Mouse (Mus musculus) hindbrain, embryonic 11.5 days (tissue): Measurements from ENCODE around the gene D1Ertd622e. TPM values are rescaled to one million over a fixed set of nuclear protein-coding genes. Genes with fewer than 3 reads are reported as not detected.

Experiments
- ATAC-seq: fragments of 200-750 bp; cut with Nextera tagmentation; 2 replicates; pipeline ENCODE4 v1.8.0; 2017; ENCODE audit warnings: mild to moderate bottlenecking, moderate TSS enrichment, moderate library complexity; ENCODE audit not compliant: low FRiP score
- DNase-seq: peaks from one replicate; pipeline ENCODE4 v3.0.0-alpha.2; 2015; ENCODE audit warnings: low spot score
- H3K27ac ChIP-seq: fragments of 300-500 bp; sonication (generic); 2 replicates; pipeline ENCODE4 v1.5.1; 2014; ENCODE audit warnings: mild to moderate bottlenecking, low read depth, low read length
- H3K27me3 ChIP-seq: fragments of 300-500 bp; sonication (generic); 2 replicates; pipeline ENCODE4 v1.6.1; 2014; ENCODE audit warnings: mild to moderate bottlenecking, low read length, moderate library complexity, mixed read lengths; ENCODE audit not compliant: control insufficient read depth, insufficient read depth
- H3K36me3 ChIP-seq: fragments of 300-500 bp; sonication (generic); 2 replicates; pipeline ENCODE4 v1.6.1; 2014; ENCODE audit warnings: mild to moderate bottlenecking, low read length, moderate library complexity, mixed read lengths; ENCODE audit not compliant: control insufficient read depth, insufficient read depth
- H3K4me1 ChIP-seq: fragments of 300-500 bp; sonication (generic); replicated peaks from 2 replicates; pipeline ENCODE4 v1.6.1; 2014; ENCODE audit warnings: low read length, mixed read lengths; ENCODE audit not compliant: control insufficient read depth, insufficient read depth
- H3K4me2 ChIP-seq: fragments of 300-500 bp; sonication (generic); replicated peaks from 2 replicates; pipeline ENCODE4 v1.6.1; 2014; ENCODE audit warnings: mild to moderate bottlenecking, low read depth, low read length
- H3K4me3 ChIP-seq: fragments of 300-500 bp; sonication (generic); 2 replicates; pipeline ENCODE4 v1.5.1; 2014; ENCODE audit warnings: low read depth, low read length
- H3K9ac ChIP-seq: fragments of 300-500 bp; sonication (generic); 2 replicates; pipeline ENCODE4 v1.6.1; 2014; ENCODE audit warnings: low read depth, low read length
- H3K9me3 ChIP-seq: fragments of 300-500 bp; sonication (generic); 2 replicates; pipeline ENCODE4 v1.6.1; 2016; ENCODE audit warnings: low read length; ENCODE audit not compliant: control insufficient read depth
- WGBS: fragments of 180-500 bp; shearing (Covaris S2); extraction: QIAGEN DNeasy Blood & Tissue Kit; methylation state at CpG from one replicate; pipeline ENCODE4 v1.1.7; 2014; 5-methylcytosine and 5-hydroxymethylcytosine counted together
- polyA plus RNA-seq: library from polyadenylated mRNA; unstranded; fragments of >200 nt; fragmentation: Nextera tagmentation; extraction: Ambion mirVana; gene quantifications from 2 replicates; pipeline ENCODE4 v1.2.1, GENCODE M21; 2014

D1Ertd622e gene
- polyA plus RNA-seq, 1 experiment from 2014 or later: 32.6 TPM

- Histone ChIP-seq H3K4me2 (no peak overlapping the region), H3K36me3 (no peaks in the 10 kb centered on the region), H3K4me1 (no peaks in the 10 kb centered on the region), H3K4me3 (no peak overlapping the region), H3K27ac (no peak overlapping the region), H3K27me3 (no peaks in the 10 kb centered on the region), H3K9me3 (no peaks in the 10 kb centered on the region), H3K9ac (no peak overlapping the region)
- ATAC-seq (no peak), DNase-seq (no peak)
- 91% methylated on average over 7 of the region's 7 CpGs for WGBS
Measured at GRCm38 (mm10) chr1:97628859-97629258, 33.0 kb downstream of the D1Ertd622e start.

- Histone ChIP-seq H3K27me3 (no peaks in the 10 kb centered on the region), H3K4me3 (no peak overlapping the region), H3K4me1 (no peaks in the 10 kb centered on the region), H3K4me2 (no peak overlapping the region), H3K9me3 (no peaks in the 10 kb centered on the region), H3K9ac (no peak overlapping the region), H3K27ac (no peak overlapping the region), H3K36me3 (no peaks in the 10 kb centered on the region)
- DNase-seq (no peak), ATAC-seq (no peak)
- 63% methylated on average over 8 of the region's 8 CpGs for WGBS
Measured at GRCm38 (mm10) chr1:97628016-97628415, 33.9 kb downstream of the D1Ertd622e start.

GRCm38 (mm10) chr1:97625427-97625826 lies 36.4 kb downstream of the D1Ertd622e start:
- 73% methylated on average over 6 of the region's 6 CpGs for WGBS
- no peaks in the 10 kb centered on the region for H3K4me1 ChIP-seq
- no peak overlapping the region for H3K4me2 ChIP-seq
- ATAC-seq (no peak), DNase-seq (no peak)
- H3K27me3 ChIP-seq: no peaks in the 10 kb centered on the region
- H3K9ac ChIP-seq: no peak overlapping the region
- H3K4me3 ChIP-seq: no peak overlapping the region
- no peaks in the 10 kb centered on the region for H3K9me3 ChIP-seq
- no peaks in the 10 kb centered on the region for H3K36me3 ChIP-seq
- no peak overlapping the region for H3K27ac ChIP-seq

- H3K27ac ChIP-seq: no peak overlapping the region
- no peak overlapping the region for H3K4me2 ChIP-seq
- no peaks in the 10 kb centered on the region for H3K36me3 ChIP-seq
- no peaks in the 10 kb centered on the region for H3K4me1 ChIP-seq
- no peak for DNase-seq
- no peak overlapping the region for H3K9ac ChIP-seq
- H3K4me3 ChIP-seq: no peak overlapping the region
- no peak for ATAC-seq
- 77% methylated on average over 2 of the region's 2 CpGs for WGBS
- no peaks in the 10 kb centered on the region for H3K9me3 ChIP-seq
- H3K27me3 ChIP-seq: no peaks in the 10 kb centered on the region
Measured at GRCm38 (mm10) chr1:97624386-97624785, 37.5 kb downstream of the D1Ertd622e start.

GRCm38 (mm10) chr1:97623214-97623856 lies 38.5 kb downstream of the D1Ertd622e start:
- no peaks in the 10 kb centered on the region for H3K9me3 ChIP-seq
- H3K36me3 ChIP-seq: no peaks in the 10 kb centered on the region
- ATAC-seq (peak; percentile 58; the same call in 1 of the 2 replicates), DNase-seq (no peak)
- WGBS: 17% methylated on average over 1 of the region's 1 CpGs
- no peak overlapping the region for H3K4me3 ChIP-seq
- no peak overlapping the region for H3K9ac ChIP-seq
- 0 out of 2 replicates have a peak overlapping the region, but pooled peaks have one; percentile 39 for H3K27ac ChIP-seq
- H3K27me3 ChIP-seq: no peaks in the 10 kb centered on the region
- H3K4me2 ChIP-seq: no peak overlapping the region
- no peaks in the 10 kb centered on the region for H3K4me1 ChIP-seq

- H3K9ac ChIP-seq: no peak overlapping the region
- H3K4me1 ChIP-seq: no peaks in the 10 kb centered on the region
- peak; percentile 85 for ATAC-seq
- H3K27me3 ChIP-seq: no peaks in the 10 kb centered on the region
- H3K36me3 ChIP-seq: no peaks in the 10 kb centered on the region
- no peak overlapping the region for H3K4me3 ChIP-seq
- 19% methylated on average over 5 of the region's 5 CpGs for WGBS
- peak; percentile 17 for DNase-seq
- 0 out of 2 replicates have a peak overlapping the region, but pooled peaks have one; percentile 39 for H3K27ac ChIP-seq
- no peaks in the 10 kb centered on the region for H3K9me3 ChIP-seq
- H3K4me2 ChIP-seq: 0 out of 2 replicates have a peak overlapping the region, but pooled peaks have one; percentile 11
Measured at GRCm38 (mm10) chr1:97622574-97623208, 39.2 kb downstream of the D1Ertd622e start.

- Histone ChIP-seq H3K4me1 (no peaks in the 10 kb centered on the region), H3K27me3 (no peaks in the 10 kb centered on the region), H3K9me3 (no peaks in the 10 kb centered on the region), H3K9ac (no peak overlapping the region), H3K4me3 (no peak overlapping the region), H3K4me2 (no peak overlapping the region), H3K36me3 (no peaks in the 10 kb centered on the region), H3K27ac (no peak overlapping the region)
- WGBS: 68% methylated on average over 8 of the region's 8 CpGs
- DNase-seq (no peak), ATAC-seq (no peak)
Measured at GRCm38 (mm10) chr1:97619621-97620320, 42.1 kb downstream of the D1Ertd622e start.

GRCm38 (mm10) chr1:97615525-97615924 lies 46.3 kb downstream of the D1Ertd622e start:
- H3K9ac ChIP-seq: no peak overlapping the region
- H3K4me2 ChIP-seq: no peak overlapping the region
- no peaks in the 10 kb centered on the region for H3K9me3 ChIP-seq
- DNase-seq (no peak), ATAC-seq (no peak)
- H3K4me1 ChIP-seq: no peaks in the 10 kb centered on the region
- 88% methylated on average over 1 of the region's 1 CpGs for WGBS
- no peak overlapping the region for H3K27ac ChIP-seq
- no peak overlapping the region for H3K4me3 ChIP-seq
- no peaks in the 10 kb centered on the region for H3K27me3 ChIP-seq
- H3K36me3 ChIP-seq: no peaks in the 10 kb centered on the region
